In the genomic region with DNA sequence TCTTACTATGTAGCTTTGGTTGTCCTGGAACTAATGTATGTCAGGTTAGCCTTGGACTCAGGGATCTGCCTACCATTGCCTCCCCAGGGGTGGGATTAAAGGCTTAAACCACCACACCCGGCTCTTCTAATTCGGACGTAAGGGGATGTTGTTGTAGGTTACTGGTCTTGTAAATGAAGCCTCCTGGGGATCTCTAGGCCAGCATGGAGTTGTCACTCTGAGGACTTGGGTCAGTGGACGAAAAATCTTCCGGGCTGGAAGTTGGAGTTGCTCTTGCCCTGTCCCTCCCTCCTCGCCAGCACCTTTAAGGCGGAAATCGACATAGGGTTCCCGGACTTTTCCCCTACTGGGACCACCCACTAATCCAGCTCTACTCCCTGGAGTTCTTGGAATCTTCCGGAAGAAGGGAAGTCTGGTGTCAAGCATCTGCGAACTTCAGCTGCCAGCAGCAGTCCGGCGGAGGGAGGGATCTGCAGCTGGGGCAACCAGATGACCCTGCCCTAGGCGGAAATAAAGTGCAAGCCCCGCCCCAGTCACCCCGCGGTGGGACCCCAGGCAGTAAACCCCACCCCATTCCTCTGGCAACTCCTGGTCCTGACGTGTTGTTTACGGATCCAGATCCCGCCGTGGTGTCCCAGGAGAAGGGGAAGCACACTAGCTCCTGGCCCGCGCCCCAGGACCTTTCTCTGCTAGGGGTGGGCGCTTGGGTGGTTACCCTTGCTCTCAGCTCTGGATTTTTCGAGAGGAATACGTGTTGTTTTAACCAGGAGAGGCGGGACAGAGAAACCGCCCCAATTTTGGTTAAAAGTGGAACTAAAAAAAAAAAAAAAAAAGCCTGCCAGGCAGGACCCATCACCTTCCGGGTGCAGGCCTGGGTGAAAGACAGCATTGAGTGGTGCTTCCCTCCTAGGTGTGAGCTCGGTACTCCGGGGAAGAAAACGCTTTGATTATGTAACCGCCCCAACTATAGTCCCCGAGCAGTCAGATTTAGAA, we compare ENCODE assay signal across 1 mouse cellular context.
TF ChIP-seq lines count a peak whose summit lies in the region.

No protein-coding gene starts in this region.

TF ChIP-seq in C2C12, 6 proteins besides CTCF, POLR2A, EP300 and RAD21:
- no peak for TF ChIP-seq MAX (IDR thresholded peaks at IDR 0.05)
- TF ChIP-seq MYOG (IDR thresholded peaks at IDR 0.05; ENCODE audit: control insufficient read depth, extremely low read depth, insufficient read length): no peak
- TF ChIP-seq CEBPB (IDR thresholded peaks at IDR 0.05; ENCODE audit: low read depth): no peak
- no peak for TF ChIP-seq USF1 (IDR thresholded peaks at IDR 0.05; ENCODE audit: low read depth)
- TF ChIP-seq FOSL1 (IDR thresholded peaks at IDR 0.05; ENCODE audit: insufficient read depth, low read length, poor library complexity, severe bottlenecking): no peak
- TF ChIP-seq MYOD1 (IDR thresholded peaks at IDR 0.05; ENCODE audit: control insufficient read depth, insufficient read length, low read depth): no peak
